Mouse (Mus musculus) adrenal gland, adult (tissue): ENCODE results near the gene Spdef.

Experiments used
- DNase-seq, 2 experiments: peaks; one replicate each; pipeline ENCODE4 v3.0.0; 2022 to 2023; ENCODE audit warnings: low spot score in 1 of 2; ENCODE audit not compliant: inconsistent age in 2 of 2

Gene Spdef

DNA sequence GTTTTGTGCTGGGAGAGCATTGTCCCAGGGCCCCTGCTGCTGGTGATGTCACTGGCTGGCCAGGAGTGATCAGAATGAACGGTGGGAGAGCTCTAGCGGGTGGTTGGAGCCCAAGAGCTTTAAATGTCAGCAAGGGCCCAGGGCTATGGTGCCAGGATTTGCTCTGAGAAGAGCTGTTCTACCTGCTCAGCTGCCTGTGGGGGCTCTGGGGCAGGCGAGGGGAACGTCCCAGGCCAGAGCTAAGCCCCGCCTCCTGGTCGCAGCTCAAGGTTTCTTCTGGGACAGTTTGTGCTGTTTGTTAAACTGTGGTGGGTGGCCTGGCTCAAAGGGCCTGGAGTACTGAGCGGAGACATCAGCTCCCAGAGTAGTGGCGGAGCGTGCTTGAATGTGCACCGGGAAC lies 3.3 kb downstream of the Spdef start:
- peak in 1 of 2 experiments; percentile 31 for DNase-seq

DNA sequence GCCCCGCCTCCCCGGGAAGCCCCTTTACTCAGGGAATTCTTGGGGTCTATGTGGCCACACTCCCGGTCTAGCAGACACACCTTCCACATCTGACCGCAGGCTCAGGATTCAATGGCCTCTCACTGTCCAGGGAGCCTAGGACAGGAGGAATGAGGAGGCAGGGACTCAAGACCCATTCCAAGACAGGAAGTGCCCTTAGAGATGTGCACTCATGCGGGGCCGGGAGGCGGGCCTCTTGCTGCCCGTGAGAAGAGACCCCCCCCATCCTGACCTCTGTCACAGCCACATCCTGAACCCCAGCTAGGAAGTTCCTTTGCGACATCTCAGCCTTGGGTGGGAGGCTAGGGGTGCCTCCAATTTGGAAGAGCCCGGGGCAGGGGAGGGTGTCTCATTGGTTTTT lies 3.7 kb downstream of the Spdef start:
- no peak for DNase-seq

DNA sequence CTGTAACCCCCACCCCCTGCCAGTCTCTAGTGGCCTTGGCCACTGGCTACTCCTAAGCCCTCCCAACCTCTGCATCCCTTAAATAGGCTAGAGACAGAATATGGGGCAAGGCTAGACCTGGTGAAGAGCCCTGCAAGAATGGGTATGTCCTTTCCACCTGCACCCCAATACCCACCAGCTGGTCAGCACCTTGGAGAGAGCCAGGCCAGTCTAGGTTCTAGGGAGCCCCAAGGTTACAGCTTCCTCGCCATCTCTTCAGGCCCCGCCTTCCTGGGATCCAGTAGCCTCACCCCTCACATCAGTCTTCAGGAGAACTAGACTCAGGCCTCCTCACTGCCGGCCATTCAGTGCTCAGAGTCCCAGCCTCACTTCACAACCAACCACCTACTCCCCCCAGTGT lies 4.4 kb downstream of the Spdef start:
- no peak for DNase-seq

DNA sequence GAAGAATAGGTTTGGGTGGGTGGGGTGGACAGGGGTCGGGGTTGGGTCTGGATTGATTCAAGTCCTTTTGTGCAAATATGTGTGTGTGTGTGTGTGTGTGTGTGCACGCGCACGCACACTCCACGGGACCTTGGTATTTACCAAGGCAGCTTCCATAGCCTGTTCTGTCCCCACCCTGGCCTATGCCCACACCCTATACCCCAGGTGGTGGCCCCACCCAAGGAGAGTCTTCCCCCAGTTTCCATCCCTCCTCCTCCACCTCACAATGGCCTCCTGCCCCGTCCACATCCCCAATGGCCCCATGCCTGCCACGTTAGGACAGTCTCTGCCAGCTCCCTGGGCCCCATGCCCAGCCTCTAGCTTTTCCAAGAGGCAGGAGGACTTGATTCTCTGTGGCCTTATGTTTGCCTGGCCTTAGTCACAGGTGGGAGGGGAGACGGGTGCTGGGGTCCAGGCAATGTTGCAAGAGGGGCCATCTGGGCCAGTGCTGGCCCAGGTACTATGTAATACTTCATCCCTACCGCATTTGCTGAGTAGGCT lies 7.6 kb downstream of the Spdef start:
- no peak for DNase-seq

DNA sequence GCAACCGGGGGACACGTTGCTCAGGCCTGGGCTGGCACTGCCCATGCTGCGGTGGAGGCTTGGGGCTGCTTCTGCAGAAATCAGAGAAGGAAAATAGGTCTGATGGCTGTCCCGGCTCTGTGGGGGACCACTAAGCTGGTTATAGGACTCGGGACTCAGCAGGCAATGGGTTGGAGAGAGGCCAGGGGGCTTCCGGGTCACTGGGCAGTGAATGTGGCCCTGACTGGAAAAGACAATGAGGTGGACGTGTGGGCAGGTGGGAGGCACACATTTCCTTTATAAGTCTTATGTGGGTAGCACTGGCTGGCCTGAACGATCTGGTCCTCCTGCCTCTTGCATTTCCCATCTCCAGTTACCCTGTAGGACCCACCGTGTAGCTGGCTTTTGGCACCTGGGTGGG lies 8.4 kb downstream of the Spdef start:
- no peak for DNase-seq

DNA sequence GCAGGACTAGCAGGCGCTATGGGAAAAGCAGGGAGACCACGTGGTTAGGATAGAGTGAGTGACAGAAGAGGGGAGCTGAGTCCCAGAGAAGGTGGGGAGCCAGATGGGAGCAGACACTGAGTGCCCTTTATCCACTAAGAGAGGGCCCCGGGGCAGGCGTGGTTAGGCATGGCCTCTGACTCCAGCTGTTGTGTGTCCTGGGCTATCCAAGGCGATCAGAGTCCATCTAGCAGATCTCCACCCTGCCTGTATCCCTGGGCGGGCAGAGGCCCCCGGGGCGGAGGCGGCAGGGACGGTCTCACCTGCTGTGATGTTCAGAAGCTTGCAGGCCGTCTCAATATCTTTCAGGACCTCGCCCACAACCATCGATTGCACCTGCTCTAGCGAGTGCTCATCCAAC lies 9.1 kb downstream of the Spdef start:
- DNase-seq, result no peak

DNA sequence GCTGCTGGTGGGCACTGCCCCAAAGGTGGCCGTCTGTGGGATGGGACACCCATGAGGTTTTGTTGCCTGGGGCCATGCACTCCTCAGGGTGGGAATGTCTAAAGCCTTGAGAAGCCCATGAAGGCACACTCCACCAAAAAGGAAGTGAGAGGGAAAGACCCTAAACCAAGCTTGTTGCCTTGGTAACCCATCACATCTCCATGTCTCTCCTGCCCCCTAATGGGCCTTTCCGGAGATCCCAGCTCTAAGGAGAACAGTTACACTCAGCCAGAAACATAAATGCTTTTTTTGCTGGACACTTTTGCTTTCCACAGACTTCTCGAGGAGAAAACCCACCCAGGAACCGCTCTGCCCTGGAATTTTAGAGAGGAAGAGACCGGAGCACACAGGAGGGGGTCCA lies 10.5 kb downstream of the Spdef start:
- peak in 1 of 2 experiments; percentile 48 for DNase-seq

DNA sequence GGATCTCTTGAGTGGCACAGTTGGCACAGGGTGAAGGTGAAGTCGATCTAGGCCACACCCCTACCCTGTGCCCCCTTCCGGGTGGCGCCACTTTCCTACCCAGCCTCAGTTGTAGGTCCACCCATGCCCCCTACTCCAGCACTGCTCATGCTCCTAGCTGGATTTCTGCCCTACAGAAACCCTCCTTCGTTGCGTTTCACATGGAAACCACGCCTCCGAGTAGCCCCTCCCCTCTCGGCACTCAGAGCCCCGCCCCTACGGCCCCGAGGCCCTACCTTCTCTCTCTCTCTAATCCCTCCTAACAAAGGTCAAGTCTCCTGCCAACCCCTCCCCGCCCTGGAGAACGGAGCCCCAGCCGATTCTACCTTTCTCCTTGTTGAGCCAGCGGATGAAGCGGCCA lies 12.0 kb downstream of the Spdef start:
- DNase-seq, result peak; percentile 53 to 83

DNA sequence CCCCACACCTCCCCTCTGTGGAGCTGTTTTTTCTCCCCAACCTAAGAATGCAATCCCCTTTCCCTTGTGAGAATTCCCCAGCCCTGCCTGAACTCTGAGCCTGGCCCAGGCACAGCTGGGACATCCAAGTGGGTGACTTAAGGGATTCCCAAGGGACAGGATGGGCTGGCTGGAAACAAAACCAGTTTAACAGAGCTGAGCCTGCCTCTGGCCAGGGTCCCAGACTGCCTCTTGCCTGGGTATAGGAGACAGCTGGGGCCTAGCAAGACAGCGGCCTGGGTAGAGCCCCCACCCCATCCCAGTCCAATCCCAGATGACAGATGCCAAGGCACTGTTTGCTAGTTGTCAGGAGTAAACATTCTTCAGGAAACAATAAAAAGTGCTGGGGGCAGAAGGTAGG lies 15.9 kb downstream of the Spdef start:
- no peak for DNase-seq

DNA sequence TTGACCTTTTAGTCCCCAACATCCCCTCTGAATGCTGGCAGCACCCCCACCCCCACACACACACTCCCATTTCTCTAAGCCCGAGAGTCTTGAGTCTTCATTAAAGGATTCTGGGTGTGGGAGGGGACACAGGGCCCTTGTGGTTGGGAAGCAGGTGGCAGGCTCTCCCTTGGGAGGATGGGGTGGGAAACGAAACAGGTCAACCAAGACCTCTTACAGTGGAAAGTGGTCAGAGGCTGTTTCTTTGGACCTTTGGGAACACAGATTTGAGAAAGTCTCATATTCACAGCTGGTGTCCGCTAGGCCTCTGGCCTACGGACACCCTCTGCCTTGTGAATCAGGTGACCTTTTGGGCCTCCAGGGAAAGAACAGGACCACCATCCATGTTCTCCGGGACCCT lies 19.1 kb downstream of the Spdef start:
- no peak for DNase-seq

DNA sequence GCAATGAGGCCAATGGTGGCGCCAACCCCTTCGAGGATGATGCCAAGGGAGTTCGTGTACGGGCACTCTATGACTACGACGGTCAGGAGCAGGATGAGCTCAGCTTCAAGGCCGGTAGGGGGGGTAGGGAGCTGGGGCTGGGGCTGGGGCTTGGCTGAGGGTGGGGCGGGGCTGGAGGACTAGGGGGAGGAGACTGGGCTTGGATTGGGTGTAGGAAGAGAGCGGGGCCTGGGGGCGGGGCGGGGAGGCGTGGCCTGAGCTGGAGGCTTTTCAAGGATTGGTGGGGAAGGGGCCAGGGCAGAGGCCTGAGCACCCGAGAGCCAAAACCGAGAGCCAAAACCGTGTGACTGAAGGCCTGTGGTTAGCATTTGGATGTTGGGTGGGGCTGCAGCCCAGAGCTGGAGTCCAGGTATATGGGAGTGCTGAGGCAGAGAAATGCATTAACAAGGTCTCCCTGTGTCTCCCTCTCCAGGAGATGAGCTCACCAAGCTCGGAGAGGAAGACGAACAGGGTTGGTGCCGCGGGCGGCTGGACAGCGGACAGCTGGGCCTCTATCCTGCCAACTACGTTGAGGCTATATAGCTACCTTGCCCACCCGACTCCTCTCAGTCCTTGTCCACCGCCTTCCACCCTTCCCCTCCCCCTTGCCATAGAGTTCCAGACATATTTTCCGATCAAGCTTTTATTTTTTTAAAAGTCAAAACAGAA lies 20.6 kb downstream of the Spdef start:
- peak; percentile 87 to 95 for DNase-seq

DNA sequence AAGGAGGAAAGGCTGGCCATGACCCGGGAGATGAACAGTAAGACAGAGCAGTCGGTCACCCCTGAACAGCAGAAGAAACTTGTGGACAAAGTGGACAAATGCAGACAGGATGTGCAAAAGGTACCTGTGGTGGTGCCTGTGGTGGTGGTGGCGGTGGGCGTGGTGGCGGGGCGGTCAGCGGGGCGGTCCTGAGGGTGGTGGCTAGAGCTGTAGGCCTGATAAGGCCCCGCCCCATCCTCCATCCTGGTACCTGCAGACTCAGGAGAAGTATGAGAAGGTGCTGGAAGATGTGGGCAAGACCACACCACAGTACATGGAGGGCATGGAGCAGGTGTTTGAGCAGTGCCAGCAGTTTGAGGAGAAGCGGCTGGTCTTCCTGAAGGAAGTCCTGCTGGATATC lies 23.1 kb downstream of the Spdef start:
- DNase-seq, result no peak

DNA sequence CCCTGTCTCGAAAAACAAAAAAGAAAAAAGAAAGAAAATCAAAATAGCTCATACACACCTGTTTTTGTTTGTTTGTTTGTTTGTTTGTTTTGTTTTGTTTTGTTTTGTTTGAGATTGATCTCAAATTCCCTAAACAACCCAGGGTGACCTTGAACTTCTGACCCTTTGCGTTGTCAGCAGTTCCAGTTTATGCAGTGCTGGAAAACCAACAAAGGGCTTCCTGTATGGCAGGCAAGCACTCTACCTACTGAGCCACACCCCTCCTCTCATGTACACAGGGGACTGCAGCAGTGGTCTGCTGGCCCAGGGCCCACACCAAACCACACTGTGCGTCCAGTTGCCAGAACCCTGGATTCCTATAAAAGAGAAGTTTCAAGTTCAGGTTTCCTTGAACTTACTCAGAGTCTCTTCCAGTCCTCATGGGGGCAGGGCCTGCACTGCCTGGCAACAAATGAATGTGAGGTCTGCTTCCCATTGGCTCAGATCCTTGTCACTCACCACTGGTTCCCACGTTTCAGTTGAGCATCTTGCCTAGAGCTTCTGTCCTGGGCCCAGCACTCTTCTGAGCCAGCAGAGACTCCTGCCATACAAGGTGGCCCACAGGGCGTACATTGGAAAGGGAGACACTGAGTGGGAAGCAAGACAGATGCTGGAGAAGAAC lies 24.7 kb downstream of the Spdef start:
- peak; percentile 60 to 77 for DNase-seq

DNA sequence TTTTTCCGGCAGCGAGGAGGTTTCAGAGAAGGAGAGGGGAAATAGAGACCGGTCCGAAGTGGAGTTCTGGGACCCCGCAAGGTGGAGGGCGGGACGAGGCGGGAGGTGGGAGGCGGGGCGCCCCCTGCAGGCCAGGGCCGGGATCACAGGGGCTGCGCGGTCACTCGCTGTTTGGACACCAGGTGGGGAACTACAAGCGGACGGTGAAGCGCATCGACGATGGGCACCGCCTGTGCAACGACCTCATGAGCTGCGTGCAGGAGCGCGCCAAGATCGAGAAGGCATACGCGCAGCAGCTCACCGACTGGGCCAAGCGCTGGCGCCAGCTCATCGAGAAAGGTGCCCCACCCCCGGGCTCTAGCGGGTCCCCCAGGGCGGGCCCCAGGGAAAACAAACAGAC lies 26.2 kb downstream of the Spdef start:
- peak; percentile 54 to 72 for DNase-seq

DNA sequence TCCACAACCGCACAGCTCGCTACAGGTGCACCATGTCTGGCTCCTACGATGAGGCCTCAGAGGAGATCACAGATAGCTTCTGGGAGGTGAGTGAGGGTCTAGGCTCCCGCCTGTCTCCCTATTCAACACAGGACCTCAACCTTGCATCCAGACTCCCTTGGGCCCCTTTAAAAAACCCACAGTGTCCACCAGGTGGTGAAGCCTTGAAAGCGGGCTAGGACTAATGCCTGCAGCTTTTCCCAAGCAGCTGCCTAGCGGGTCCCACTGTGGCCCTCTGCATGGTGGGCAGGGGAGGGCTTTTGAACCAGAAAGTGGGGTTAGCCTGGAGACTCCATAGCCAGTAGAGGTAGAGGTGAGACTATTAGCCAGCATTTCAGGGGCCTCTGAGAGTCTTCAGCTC lies 26.9 kb downstream of the Spdef start:
- DNase-seq, result no peak

DNA sequence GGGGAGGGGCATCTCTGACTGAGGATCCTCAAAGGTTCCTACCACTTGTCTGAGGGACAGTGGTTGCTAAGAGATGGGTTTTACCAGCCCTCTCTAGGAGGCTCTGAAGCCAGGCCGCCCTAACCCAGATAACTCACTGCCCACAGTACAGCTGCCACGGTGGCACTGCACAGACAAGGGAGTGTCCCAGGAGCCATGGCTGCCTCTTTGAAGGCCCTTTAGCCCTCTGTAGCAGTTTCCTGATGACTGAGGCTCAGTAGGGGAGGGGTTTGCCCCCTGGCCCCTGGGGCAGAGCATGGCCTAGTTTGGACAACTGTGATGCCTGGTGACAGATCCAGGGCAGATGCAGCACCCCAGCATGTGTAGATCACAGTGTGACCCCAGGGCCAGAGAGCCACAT lies 27.9 kb downstream of the Spdef start:
- DNase-seq, result no peak

DNA sequence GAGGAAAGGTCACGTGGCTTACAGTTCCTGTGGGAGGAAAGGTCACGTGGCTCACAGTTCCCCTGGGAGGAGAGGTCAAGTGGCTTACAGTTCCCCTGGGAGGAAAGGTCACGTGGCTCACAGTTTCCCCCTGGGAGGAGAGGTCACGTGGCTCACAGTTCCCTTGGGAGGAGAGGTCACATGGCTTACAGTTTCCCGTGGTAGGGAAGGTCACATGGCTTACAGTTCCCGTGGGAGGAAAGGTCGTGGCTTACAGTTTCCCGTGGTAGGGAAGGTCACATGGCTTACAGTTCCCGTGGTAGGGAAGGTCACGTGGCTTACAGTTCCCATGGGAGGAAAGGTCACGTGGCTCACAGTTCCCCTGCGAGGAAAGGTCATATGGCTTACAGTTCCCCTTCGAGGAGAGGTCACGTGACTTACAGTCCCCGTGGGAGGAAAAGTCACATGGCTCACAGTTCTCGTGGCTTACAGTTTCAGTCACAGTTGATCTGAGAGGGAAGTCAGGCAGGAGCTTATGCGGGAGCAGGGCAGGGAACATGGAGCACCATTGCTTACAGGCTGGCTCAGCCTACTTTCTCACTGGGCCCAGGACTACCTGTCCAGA lies 29.0 kb downstream of the Spdef start:
- no peak for DNase-seq

DNA sequence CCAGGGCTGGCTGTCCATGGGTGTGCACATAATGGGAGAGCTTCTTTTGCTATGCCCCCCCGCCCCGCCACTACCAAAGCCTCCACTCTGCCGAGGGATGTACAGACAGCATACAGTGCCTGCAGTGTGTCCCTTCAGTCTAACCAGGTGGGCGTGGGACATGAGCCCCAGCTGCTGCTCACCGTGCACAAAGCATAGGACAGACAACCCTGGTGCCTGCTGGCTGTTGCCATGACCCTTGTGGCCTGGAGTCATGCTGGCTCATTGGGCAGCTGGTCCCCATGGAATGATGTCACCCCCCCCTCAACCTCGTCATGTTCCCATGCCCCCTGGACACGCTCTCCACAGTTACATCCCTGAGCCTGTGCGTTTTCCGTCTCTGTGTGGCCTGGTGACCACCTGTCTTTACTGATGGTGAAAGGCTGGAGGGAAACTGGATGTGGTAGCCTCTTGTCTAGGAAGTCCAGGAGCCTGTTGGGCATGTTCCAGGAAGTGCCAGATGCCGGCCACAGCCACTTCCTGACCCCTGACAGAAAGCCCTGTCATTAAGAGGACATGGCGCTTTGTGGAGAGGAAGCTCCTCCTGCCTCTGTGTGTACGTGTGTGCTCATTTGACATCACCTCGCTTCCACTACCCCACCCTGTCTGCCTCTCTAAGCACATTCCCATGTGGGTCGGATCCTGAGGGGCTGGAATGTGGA lies 37.6 kb downstream of the Spdef start:
- DNase-seq, result no peak

DNA sequence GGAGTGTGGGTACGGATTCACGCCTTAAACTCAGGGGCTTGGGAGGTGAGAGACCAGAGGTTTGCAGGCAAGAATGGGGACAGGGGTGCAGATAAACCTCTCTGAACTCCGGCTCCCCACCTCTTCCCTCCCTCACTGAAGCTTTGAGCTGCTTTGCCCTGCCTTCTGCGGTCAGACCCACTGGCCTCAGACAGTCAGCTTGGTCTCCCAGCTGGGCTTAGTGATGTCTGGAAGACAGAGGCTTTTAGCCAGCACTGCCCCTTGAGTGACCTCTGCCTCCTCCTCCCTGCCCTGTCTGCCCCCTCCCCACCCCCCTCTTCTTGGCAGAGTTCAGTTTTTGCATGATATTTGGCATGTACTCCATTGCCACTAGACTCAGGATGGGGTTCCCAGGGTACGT lies 42.4 kb downstream of the Spdef start:
- DNase-seq, result no peak

DNA sequence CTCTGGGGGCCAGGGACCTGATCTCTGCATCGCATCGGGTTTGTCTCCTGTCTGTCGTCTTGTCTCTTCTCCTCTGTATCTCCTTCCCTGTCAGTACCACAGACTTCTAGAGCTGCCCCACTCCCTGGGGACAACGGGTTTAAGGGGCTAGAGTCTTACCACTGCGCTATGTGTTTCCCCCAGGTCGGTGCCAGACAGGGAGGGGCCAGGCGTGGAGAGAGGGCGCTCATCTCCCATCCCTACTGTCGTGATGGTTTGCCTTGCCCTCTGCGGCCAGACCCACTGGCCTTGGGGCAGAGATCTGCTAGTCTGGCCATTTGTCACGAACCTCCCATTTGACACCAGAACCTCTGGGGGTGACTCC lies 43.2 kb downstream of the Spdef start:
- DNase-seq, result no peak

DNA sequence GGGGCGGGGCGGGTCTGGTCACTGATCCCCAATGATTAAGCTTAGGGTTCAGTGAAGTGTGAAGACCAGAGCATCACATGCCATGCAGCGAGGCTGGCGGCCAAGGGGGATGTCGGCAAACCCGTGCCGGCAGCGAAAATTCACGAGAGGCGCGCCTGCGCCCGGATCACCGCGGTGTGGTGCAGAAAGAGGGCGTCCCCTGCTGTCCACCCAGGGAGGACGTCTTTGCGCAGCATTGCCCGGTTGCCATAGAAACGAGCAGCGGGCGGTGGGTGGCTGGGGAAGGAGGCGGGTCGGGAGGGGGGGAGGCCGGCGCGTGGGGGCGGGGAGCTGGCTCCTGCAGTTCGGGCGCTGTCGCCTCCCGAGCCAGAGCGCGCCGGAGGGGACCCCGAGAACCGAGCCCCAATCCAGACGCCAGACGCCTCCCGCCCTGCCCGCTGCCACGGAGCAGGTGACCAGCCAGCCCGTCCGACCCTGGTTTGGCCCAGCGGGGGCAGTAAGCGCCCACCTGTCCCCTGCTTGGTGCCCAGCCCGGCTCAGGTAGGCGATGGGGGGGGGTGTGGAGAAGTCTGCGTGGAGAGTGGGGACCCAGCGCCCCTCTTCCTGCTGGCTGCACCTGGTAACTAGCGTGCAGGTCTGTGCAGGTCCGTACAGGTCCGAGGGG lies 43.7 kb downstream of the Spdef start:
- peak; percentile 53 to 76 for DNase-seq
